Mouse (Mus musculus) liver, adult 2 months (tissue): ENCODE measurements at regions not wholly inside any gene's neighbourhood (a gene's known extent, or its start where the extent isn't known, plus 50 kb on each side); places are given as distances from the start of the nearest gene placed in this dataset.
A peak's percentile ranks its signal among the peaks of the same experiment; 100 is the strongest.

Source experiments
- DNase-seq: peaks from one replicate; pipeline ENCODE4 v3.0.0-alpha.2; 2011; ENCODE audit warnings: low read depth, low spot score; ENCODE audit errors: extremely low read depth
- H3K27ac ChIP-seq: fragments of 200-500 bp; replicated peaks from 2 replicates; pipeline ENCODE4 v1.5.1; 2012; ENCODE audit warnings: low read depth, mild to moderate bottlenecking, control low read depth, inconsistent platforms, low read length; ENCODE audit not compliant: insufficient read depth
- H3K27me3 ChIP-seq: fragments of 200-500 bp; 2 replicates; pipeline ENCODE4 v1.6.1; 2012; ENCODE audit warnings: mild to moderate bottlenecking, moderate library complexity, low read length, inconsistent platforms; ENCODE audit not compliant: control insufficient read depth, insufficient read depth
- H3K36me3 ChIP-seq: fragments of 200-500 bp; 2 replicates; pipeline ENCODE4 v1.6.1; 2012; ENCODE audit warnings: low read length, inconsistent platforms; ENCODE audit not compliant: control insufficient read depth, insufficient read depth
- H3K4me1 ChIP-seq: fragments of 200-500 bp; 2 replicates; pipeline ENCODE4 v1.6.1; 2011; ENCODE audit warnings: low read length; ENCODE audit not compliant: control insufficient read depth, insufficient read depth
- H3K4me3 ChIP-seq: fragments of 200-500 bp; 2 replicates; pipeline ENCODE4 v1.5.1; 2011; ENCODE audit warnings: low read depth, mild to moderate bottlenecking, control low read depth, low read length, moderate library complexity; ENCODE audit not compliant: insufficient read depth
- H3K79me2 ChIP-seq: fragments of 200-500 bp; 2 replicates; pipeline ENCODE4 v1.6.1; 2012; ENCODE audit warnings: inconsistent platforms, mild to moderate bottlenecking, low read length, moderate library complexity; ENCODE audit not compliant: control insufficient read depth, insufficient read depth
- H3K9ac ChIP-seq: fragments of 200-500 bp; 2 replicates; pipeline ENCODE4 v1.6.1; 2012; ENCODE audit warnings: low read depth, mild to moderate bottlenecking, control low read depth, inconsistent platforms, low read length
- CTCF ChIP-seq: fragments of 200-500 bp; IDR thresholded peaks from 2 replicates; pipeline ENCODE4 v1.5.1; 2011; ENCODE audit warnings: low read depth, low read length, control low read depth
- POLR2A ChIP-seq: fragments of 200-500 bp; IDR thresholded peaks from 2 replicates; pipeline ENCODE4 v1.6.1; 2011; ENCODE audit warnings: low read length, control low read depth; ENCODE audit not compliant: insufficient read depth; ENCODE audit errors: extremely low read depth
- WGBS: fragments of 180-500 bp; shearing (Covaris S2); methylation state at CpG from one replicate; pipeline ENCODE4 v1.1.7; 2018; 5-methylcytosine and 5-hydroxymethylcytosine counted together

DNA sequence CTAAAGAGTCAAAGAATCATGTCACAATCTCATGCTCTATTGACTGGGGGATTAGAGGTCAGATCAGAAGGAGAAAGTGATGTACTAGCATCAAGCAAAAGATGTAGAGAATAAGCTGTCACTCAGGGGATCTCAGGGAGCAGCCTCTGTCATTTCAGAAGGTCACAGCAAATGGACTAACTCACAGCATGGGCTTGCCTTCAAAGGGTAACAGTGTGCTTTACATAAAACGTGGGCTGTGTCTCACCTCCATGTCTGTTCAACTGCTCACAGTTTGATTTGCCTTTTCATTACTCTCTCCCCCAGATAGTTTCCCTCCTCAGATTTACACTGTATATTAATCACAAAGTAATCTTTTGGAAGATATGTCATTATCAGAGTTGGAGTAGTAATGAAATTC lies 527.4 kb upstream of the Tyrp1 start:
- Histone ChIP-seq H3K27ac (no peak overlapping the region), H3K9ac (no peak overlapping the region), H3K36me3 (no peaks in the 10 kb centered on the region), H3K27me3 (no peaks in the 10 kb centered on the region), H3K79me2 (no peaks in the 10 kb centered on the region), H3K4me3 (no peak overlapping the region), H3K4me1 (no peaks in the 10 kb centered on the region)
- WGBS = 56% methylated on average over 1 of the region's 1 CpGs
- TF ChIP-seq CTCF (no peak), POLR2A (no peak)
- no peak for DNase-seq

DNA sequence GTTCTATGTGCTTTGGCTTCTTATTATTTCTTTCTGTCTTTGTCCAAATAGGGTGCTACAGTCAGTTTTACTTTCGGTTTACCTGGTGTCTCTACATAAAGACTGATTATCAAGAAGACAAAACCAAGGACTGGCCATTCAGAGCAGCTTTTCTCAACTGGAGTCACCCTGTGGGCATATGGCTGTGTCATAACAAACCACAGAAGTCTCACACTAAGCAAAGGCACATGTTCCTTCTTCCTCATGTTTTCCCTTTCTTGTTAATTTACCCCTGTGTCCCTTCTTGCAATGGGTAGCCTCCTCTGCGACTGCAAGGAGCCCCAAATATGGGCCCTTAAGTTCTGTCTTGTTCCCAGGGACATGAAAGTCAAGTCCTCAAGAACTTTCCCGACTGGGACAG lies 523.3 kb upstream of the Tyrp1 start:
- peak; percentile 7 for DNase-seq
- Histone ChIP-seq H3K27me3 (no peaks in the 10 kb centered on the region), H3K79me2 (no peaks in the 10 kb centered on the region), H3K4me3 (no peak overlapping the region), H3K27ac (no peak overlapping the region), H3K36me3 (no peaks in the 10 kb centered on the region), H3K9ac (no peak overlapping the region), H3K4me1 (no peaks in the 10 kb centered on the region)
- TF ChIP-seq CTCF = no peak
- no peak for TF ChIP-seq POLR2A
- WGBS = 48% methylated on average over 3 of the region's 3 CpGs

DNA sequence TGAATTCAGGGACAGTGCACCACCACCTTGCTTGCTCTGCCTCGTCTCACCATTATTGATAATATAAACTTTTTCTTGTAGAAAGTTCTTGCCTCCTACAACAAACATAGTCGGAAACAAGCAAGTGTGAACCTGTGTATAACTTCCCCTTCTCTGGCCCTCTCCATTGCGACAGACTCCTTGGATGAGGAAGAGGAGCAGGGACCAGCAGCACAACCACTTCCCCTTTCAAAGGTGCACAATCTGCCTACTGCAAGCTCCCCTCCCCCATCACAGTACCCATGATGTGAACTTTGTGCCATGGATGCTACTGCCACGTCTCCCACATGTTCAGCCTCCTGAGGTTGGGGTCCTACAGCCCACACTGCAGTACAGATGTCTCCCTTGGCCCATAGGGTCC lies 522.8 kb upstream of the Tyrp1 start:
- peak; percentile 28 for DNase-seq
- Histone ChIP-seq H3K9ac (no peak overlapping the region), H3K79me2 (no peaks in the 10 kb centered on the region), H3K4me1 (no peaks in the 10 kb centered on the region), H3K36me3 (no peaks in the 10 kb centered on the region), H3K27ac (no peak overlapping the region), H3K4me3 (no peak overlapping the region), H3K27me3 (no peaks in the 10 kb centered on the region)
- 69% methylated on average over 4 of the region's 4 CpGs for WGBS
- TF ChIP-seq CTCF (no peak), POLR2A (no peak)
